Mouse (Mus musculus) liver, postnatal 0 days (tissue): ENCODE data around the gene Dgkb. TPM values are rescaled to one million over a fixed set of nuclear protein-coding genes. Genes with fewer than 3 reads are reported as not detected.

ENCODE experiments used
- ATAC-seq: fragments of 200-750 bp; cut with Nextera tagmentation; 2 replicates; pipeline ENCODE4 v1.8.0; 2017; ENCODE audit warnings: mild to moderate bottlenecking, moderate library complexity
- DNase-seq: peaks from one replicate; pipeline ENCODE4 v3.0.0-alpha.2; 2016
- H3K27ac ChIP-seq: fragments of 300-500 bp; sonication (generic); 2 replicates; pipeline ENCODE4 v1.5.1; 2014; ENCODE audit warnings: antibody characterized with exemption, moderate library complexity, mild to moderate bottlenecking, low read depth
- H3K27me3 ChIP-seq: fragments of 300-500 bp; sonication (generic); 2 replicates; pipeline ENCODE4 v1.6.1; 2014; ENCODE audit warnings: low read length, control low read depth, mixed read lengths; ENCODE audit not compliant: insufficient read depth
- H3K36me3 ChIP-seq: fragments of 300-500 bp; sonication (generic); replicated peaks from 2 replicates; pipeline ENCODE4 v1.6.1; 2014; ENCODE audit warnings: mild to moderate bottlenecking, control low read depth, low read length, moderate library complexity, mixed read lengths; ENCODE audit not compliant: insufficient read depth
- H3K4me1 ChIP-seq: fragments of 300-500 bp; sonication (generic); 2 replicates; pipeline ENCODE4 v1.6.1; 2014; ENCODE audit warnings: antibody characterized with exemption, mild to moderate bottlenecking, control low read depth; ENCODE audit not compliant: insufficient read depth
- H3K4me2 ChIP-seq: fragments of 300-500 bp; sonication (generic); 2 replicates; pipeline ENCODE4 v1.6.1; 2014; ENCODE audit warnings: low read depth, mild to moderate bottlenecking, low read length, moderate library complexity, mixed read lengths
- H3K4me3 ChIP-seq: fragments of 300-500 bp; sonication (generic); 2 replicates; pipeline ENCODE4 v1.5.1; 2014; ENCODE audit warnings: low read depth, low read length
- H3K9ac ChIP-seq: fragments of 300-500 bp; sonication (generic); replicated peaks from 2 replicates; pipeline ENCODE4 v1.6.1; 2014; ENCODE audit warnings: mild to moderate bottlenecking, moderate library complexity
- H3K9me3 ChIP-seq: fragments of 300-500 bp; sonication (generic); 2 replicates; pipeline ENCODE4 v1.6.1; 2016; ENCODE audit warnings: mild to moderate bottlenecking, control low read depth, low read length, mixed read lengths
- CTCF ChIP-seq: sonication (generic); IDR thresholded peaks from 2 replicates; pipeline ENCODE4 v1.5.1; 2016; ENCODE audit warnings: antibody characterized with exemption, low read depth
- EP300 ChIP-seq: IDR thresholded peaks from 2 replicates; pipeline ENCODE4 v1.6.1; 2016; ENCODE audit warnings: antibody characterized with exemption, low read depth, mild to moderate bottlenecking
- WGBS: fragments of 180-500 bp; shearing (Covaris S2); extraction: QIAGEN DNeasy Blood & Tissue Kit; methylation state at CpG from one replicate; pipeline ENCODE4 v1.1.7; 2014; ENCODE audit not compliant: insufficient replicate concordance; 5-methylcytosine and 5-hydroxymethylcytosine counted together
- polyA plus RNA-seq: library from polyadenylated mRNA; unstranded; fragments of >200 nt; fragmentation: Nextera tagmentation; extraction: Ambion mirVana; gene quantifications from 2 replicates; pipeline ENCODE4 v1.2.1, GENCODE M21; 2015

Gene Dgkb
- polyA plus RNA-seq, 1 experiment from 2014 or later, result not detected

GRCm38 (mm10) chr12:38497229-38497628, 679.7 kb downstream of the Dgkb start:
- no peaks in the 10 kb centered on the region for H3K4me1 ChIP-seq
- ATAC-seq, result no peak
- DNase-seq, result no peak
- no peaks in the 10 kb centered on the region for H3K9me3 ChIP-seq
- H3K4me2 ChIP-seq, result no peak overlapping the region
- 69% methylated on average over 2 of the region's 2 CpGs for WGBS
- no peaks in the 10 kb centered on the region for H3K27me3 ChIP-seq
- H3K36me3 ChIP-seq, result no peaks in the 10 kb centered on the region
- H3K4me3 ChIP-seq, result no peak overlapping the region
- H3K9ac ChIP-seq, result no peak overlapping the region
- TF ChIP-seq EP300, result no peak
- TF ChIP-seq CTCF, result no peak
- H3K27ac ChIP-seq, result no peak overlapping the region

GRCm38 (mm10) chr12:38500931-38501330, 683.4 kb downstream of the Dgkb start:
- no peak overlapping the region for H3K4me3 ChIP-seq
- H3K9ac ChIP-seq, result no peak overlapping the region
- ATAC-seq, result no peak
- no peak for TF ChIP-seq CTCF
- TF ChIP-seq EP300, result no peak
- no peaks in the 10 kb centered on the region for H3K27me3 ChIP-seq
- DNase-seq, result no peak
- 68% methylated on average over 3 of the region's 3 CpGs for WGBS
- no peak overlapping the region for H3K27ac ChIP-seq
- no peaks in the 10 kb centered on the region for H3K9me3 ChIP-seq
- H3K36me3 ChIP-seq, result no peaks in the 10 kb centered on the region
- no peaks in the 10 kb centered on the region for H3K4me1 ChIP-seq
- no peak overlapping the region for H3K4me2 ChIP-seq

GRCm38 (mm10) chr12:38508195-38508594, 690.7 kb downstream of the Dgkb start:
- Histone ChIP-seq H3K9ac (no peak overlapping the region), H3K4me1 (no peaks in the 10 kb centered on the region), H3K27ac (no peak overlapping the region), H3K4me2 (no peak overlapping the region), H3K4me3 (no peak overlapping the region), H3K36me3 (no peaks in the 10 kb centered on the region), H3K9me3 (no peaks in the 10 kb centered on the region), H3K27me3 (no peaks in the 10 kb centered on the region)
- ATAC-seq (no peak), DNase-seq (no peak)
- WGBS, result 71% methylated on average over 1 of the region's 1 CpGs
- no peak for TF ChIP-seq EP300
- TF ChIP-seq CTCF, result no peak

- ATAC-seq, result no peak
- 63% methylated on average over 4 of the region's 4 CpGs for WGBS
Observed at GRCm38 (mm10) chr12:38545431-38545830, 727.9 kb downstream of the Dgkb start.

GRCm38 (mm10) chr12:38577141-38577540, 759.6 kb downstream of the Dgkb start:
- Histone ChIP-seq H3K9ac (no peak overlapping the region), H3K27ac (no peak overlapping the region), H3K4me2 (no peak overlapping the region), H3K9me3 (no peaks in the 10 kb centered on the region), H3K4me3 (no peak overlapping the region), H3K4me1 (no peaks in the 10 kb centered on the region), H3K27me3 (no peaks in the 10 kb centered on the region), H3K36me3 (no peaks in the 10 kb centered on the region)
- no peak for TF ChIP-seq CTCF
- no peak for TF ChIP-seq EP300
- DNase-seq (no peak), ATAC-seq (no peak)
- 67% methylated on average over 6 of the region's 6 CpGs for WGBS

More at GRCm38 (mm10) chr12:38545431-38545830, 727.9 kb downstream of the Dgkb start:
- no peaks in the 10 kb centered on the region for H3K36me3 ChIP-seq
- TF ChIP-seq EP300 (no peak), CTCF (no peak)
- no peaks in the 10 kb centered on the region for H3K9me3 ChIP-seq
- no peaks in the 10 kb centered on the region for H3K4me1 ChIP-seq
- DNase-seq, result no peak
- no peak overlapping the region for H3K27ac ChIP-seq
- no peaks in the 10 kb centered on the region for H3K27me3 ChIP-seq
- H3K4me3 ChIP-seq, result no peak overlapping the region
- no peak overlapping the region for H3K4me2 ChIP-seq
- H3K9ac ChIP-seq, result no peak overlapping the region

GRCm38 (mm10) chr12:38579191-38579817, 761.8 kb downstream of the Dgkb start:
- TF ChIP-seq EP300 (no peak), CTCF (no peak)
- Histone ChIP-seq H3K4me2 (no peak overlapping the region), H3K27me3 (no peaks in the 10 kb centered on the region), H3K4me1 (no peaks in the 10 kb centered on the region), H3K9me3 (no peaks in the 10 kb centered on the region), H3K9ac (no peak overlapping the region), H3K36me3 (no peaks in the 10 kb centered on the region), H3K27ac (no peak overlapping the region), H3K4me3 (no peak overlapping the region)
- no peak for ATAC-seq
- no peak for DNase-seq
- WGBS, result 66% methylated on average over 5 of the region's 5 CpGs

- no peak for ATAC-seq
Observed at GRCm38 (mm10) chr12:38586368-38586865, 768.9 kb downstream of the Dgkb start.

More at GRCm38 (mm10) chr12:38586368-38586865, 768.9 kb downstream of the Dgkb start:
- Histone ChIP-seq H3K36me3 (no peaks in the 10 kb centered on the region), H3K4me1 (no peaks in the 10 kb centered on the region), H3K27me3 (no peaks in the 10 kb centered on the region), H3K4me2 (no peak overlapping the region), H3K9ac (no peak overlapping the region), H3K4me3 (no peak overlapping the region), H3K9me3 (no peaks in the 10 kb centered on the region), H3K27ac (no peak overlapping the region)
- no peak for DNase-seq
- 64% methylated on average over 4 of the region's 4 CpGs for WGBS
- TF ChIP-seq EP300, result no peak
- TF ChIP-seq CTCF, result no peak
